Mouse (Mus musculus) lung, postnatal 0 days (tissue): ENCODE measurements around the gene B3gnt6.

Source experiments
- CTCF ChIP-seq: IDR thresholded peaks from 2 replicates; pipeline ENCODE4 v1.5.1; 2016; ENCODE audit warnings: antibody characterized with exemption, mild to moderate bottlenecking
- EP300 ChIP-seq: IDR thresholded peaks from 2 replicates; pipeline ENCODE4 v1.6.1; 2016; ENCODE audit warnings: antibody characterized with exemption, mild to moderate bottlenecking, control low read depth

GRCm38 (mm10) chr7:98171141-98172073 lies 27.9 kb downstream of the B3gnt6 start:
- TF ChIP-seq EP300 (peak; percentile 84), CTCF (no peak)
